Mouse (Mus musculus): ENCODE results near the gene Adamts14.
A peak's percentile ranks its signal among the peaks of the same experiment; 100 is the strongest.

The Adamts14 gene

GRCm38 (mm10) chr10:61274532-61274931, 1.3 kb upstream of the Adamts14 start:
- DNase-seq, result no peak

- no peak for DNase-seq
Measured at GRCm38 (mm10) chr10:61273844-61274215, 592 bp upstream of the Adamts14 start.

- no peak for DNase-seq
Measured at GRCm38 (mm10) chr10:61272631-61273030, 607 bp downstream of the Adamts14 start.

- no peak for DNase-seq
Measured at GRCm38 (mm10) chr10:61272089-61272626, 1.1 kb downstream of the Adamts14 start.

- no peak for DNase-seq
Measured at GRCm38 (mm10) chr10:61267378-61267777, 5.9 kb downstream of the Adamts14 start.

- no peak for DNase-seq
Measured at GRCm38 (mm10) chr10:61263606-61264005, 9.6 kb downstream of the Adamts14 start.

- DNase-seq, result no peak
Measured at GRCm38 (mm10) chr10:61261229-61262156, 11.7 kb downstream of the Adamts14 start.

- no peak for DNase-seq
Measured at GRCm38 (mm10) chr10:61258131-61258530, 15.1 kb downstream of the Adamts14 start.

- no peak for DNase-seq
Measured at GRCm38 (mm10) chr10:61256665-61257064, 16.6 kb downstream of the Adamts14 start.

GRCm38 (mm10) chr10:61255190-61255589, 18.0 kb downstream of the Adamts14 start:
- no peak for DNase-seq

GRCm38 (mm10) chr10:61254761-61255160, 18.5 kb downstream of the Adamts14 start:
- no peak for DNase-seq

GRCm38 (mm10) chr10:61249951-61250350, 23.3 kb downstream of the Adamts14 start:
- no peak for DNase-seq

GRCm38 (mm10) chr10:61248596-61249114, 24.6 kb downstream of the Adamts14 start:
- no peak for DNase-seq

GRCm38 (mm10) chr10:61246288-61246687, 26.9 kb downstream of the Adamts14 start:
- DNase-seq, result no peak

- DNase-seq, result peak; percentile 49
Measured at GRCm38 (mm10) chr10:61241961-61242421, 31.2 kb downstream of the Adamts14 start.

GRCm38 (mm10) chr10:61240108-61240920, 32.9 kb downstream of the Adamts14 start:
- no peak for DNase-seq

GRCm38 (mm10) chr10:61237391-61237785, 35.9 kb downstream of the Adamts14 start:
- peak; percentile 30 for DNase-seq

- DNase-seq, result no peak
Measured at GRCm38 (mm10) chr10:61236683-61237390, 36.4 kb downstream of the Adamts14 start.

GRCm38 (mm10) chr10:61235677-61236267, 37.5 kb downstream of the Adamts14 start:
- no peak for DNase-seq

- DNase-seq, result peak; percentile 60
Measured at GRCm38 (mm10) chr10:61234319-61234718, 38.9 kb downstream of the Adamts14 start.

- peak; percentile 66 for DNase-seq
Measured at GRCm38 (mm10) chr10:61232858-61233567, 40.2 kb downstream of the Adamts14 start.
